Mouse (Mus musculus): ENCODE measurements around the gene Arhgap29.

- TF ChIP-seq CTCF (IDR thresholded peaks at IDR 0.05; ENCODE audit: low read depth, low read length) (0 out of 2 replicates have a peak, but pooled peaks have one; percentile 9), GATA1 (IDR thresholded peaks at IDR 0.05; ENCODE audit: borderline replicate concordance, low read length) (no peak), GATA2 (IDR thresholded peaks at IDR 0.05; ENCODE audit: borderline replicate concordance, low read depth, low read length) (no peak)
Measured at GRCm38 (mm10) chr3:121964173-121964572, 11.8 kb downstream of the Arhgap29 start.

Measured in G1E (cell line).